Mouse (Mus musculus): ENCODE measurements at regions not wholly inside any gene's neighbourhood (a gene's known extent, or its start where the extent isn't known, plus 50 kb on each side); places are given as distances from the start of the nearest gene placed in this dataset.

- H3K4me1 ChIP-seq (ENCODE audit: control insufficient read depth, insufficient read depth, low read length) = peaks cover 5% of the 10 kb centered on the region
- TF ChIP-seq CTCF (IDR thresholded peaks at IDR 0.05; ENCODE audit: low read depth, low read length) (no peak), POLR2A (IDR thresholded peaks at IDR 0.05; ENCODE audit: extremely low read depth, insufficient read depth, low read length) (no peak)
- no peak overlapping the region for H3K4me3 ChIP-seq (ENCODE audit: insufficient read depth, low read depth, low read length)
- DNase-seq (ENCODE audit: extremely low read depth, low read depth, low spot score) = no peak
- H3K27me3 ChIP-seq (ENCODE audit: control insufficient read depth, insufficient read depth, low read length) = no peaks in the 10 kb centered on the region
- 94% methylated on average over 3 of the region's 3 CpGs for WGBS
- no peaks in the 10 kb centered on the region for H3K79me2 ChIP-seq (ENCODE audit: control insufficient read depth, insufficient read depth, low read length)
- no peaks in the 10 kb centered on the region for H3K36me3 ChIP-seq (ENCODE audit: control insufficient read depth, insufficient read depth, low read length)
- H3K27ac ChIP-seq (replicated peaks; ENCODE audit: insufficient read depth, low read depth, low read length) = no peak overlapping the region
- no peak overlapping the region for H3K9ac ChIP-seq (ENCODE audit: low read depth, low read length)
Observed at GRCm38 (mm10) chr15:62389431-62390105, 1455.4 kb downstream of the Gsdmc2 start.

GRCm38 (mm10) chr15:62382233-62382632 is 1459.4 kb upstream of the A1bg start:
- no peak for DNase-seq (ENCODE audit: extremely low read depth, low read depth, low spot score)
- WGBS = 81% methylated on average over 2 of the region's 2 CpGs
- Histone ChIP-seq H3K9ac (ENCODE audit: low read depth, low read length) (no peak overlapping the region), H3K4me1 (ENCODE audit: control insufficient read depth, insufficient read depth, low read length) (no peaks in the 10 kb centered on the region), H3K27ac (replicated peaks; ENCODE audit: insufficient read depth, low read depth, low read length) (no peak overlapping the region), H3K79me2 (ENCODE audit: control insufficient read depth, insufficient read depth, low read length) (no peaks in the 10 kb centered on the region), H3K4me3 (ENCODE audit: insufficient read depth, low read depth, low read length) (no peak overlapping the region), H3K27me3 (ENCODE audit: control insufficient read depth, insufficient read depth, low read length) (no peaks in the 10 kb centered on the region), H3K36me3 (ENCODE audit: control insufficient read depth, insufficient read depth, low read length) (no peaks in the 10 kb centered on the region)
- TF ChIP-seq CTCF (IDR thresholded peaks at IDR 0.05; ENCODE audit: low read depth, low read length) = no peak
- TF ChIP-seq POLR2A (IDR thresholded peaks at IDR 0.05; ENCODE audit: extremely low read depth, insufficient read depth, low read length) = no peak

- H3K27me3 ChIP-seq (ENCODE audit: control insufficient read depth, insufficient read depth, low read length) = no peaks in the 10 kb centered on the region
- H3K36me3 ChIP-seq (ENCODE audit: control insufficient read depth, insufficient read depth, low read length) = no peaks in the 10 kb centered on the region
- no peak for TF ChIP-seq POLR2A (IDR thresholded peaks at IDR 0.05; ENCODE audit: extremely low read depth, insufficient read depth, low read length)
- TF ChIP-seq CTCF (IDR thresholded peaks at IDR 0.05; ENCODE audit: low read depth, low read length) = no peak
- H3K9ac ChIP-seq (ENCODE audit: low read depth, low read length) = no peak overlapping the region
- H3K4me3 ChIP-seq (ENCODE audit: insufficient read depth, low read depth, low read length) = no peak overlapping the region
- DNase-seq (ENCODE audit: extremely low read depth, low read depth, low spot score) = no peak
- H3K27ac ChIP-seq (replicated peaks; ENCODE audit: insufficient read depth, low read depth, low read length) = no peak overlapping the region
- 93% methylated on average over 3 of the region's 3 CpGs for WGBS
- no peaks in the 10 kb centered on the region for H3K4me1 ChIP-seq (ENCODE audit: control insufficient read depth, insufficient read depth, low read length)
- H3K79me2 ChIP-seq (ENCODE audit: control insufficient read depth, insufficient read depth, low read length) = no peaks in the 10 kb centered on the region
Observed at GRCm38 (mm10) chr15:62374641-62375040, 1451.8 kb upstream of the A1bg start.

GRCm38 (mm10) chr15:62361171-62361570 is 1438.4 kb upstream of the A1bg start:
- Histone ChIP-seq H3K27me3 (ENCODE audit: control insufficient read depth, insufficient read depth, low read length) (no peaks in the 10 kb centered on the region), H3K36me3 (ENCODE audit: control insufficient read depth, insufficient read depth, low read length) (no peaks in the 10 kb centered on the region), H3K4me1 (ENCODE audit: control insufficient read depth, insufficient read depth, low read length) (no peaks in the 10 kb centered on the region), H3K27ac (replicated peaks; ENCODE audit: insufficient read depth, low read depth, low read length) (no peak overlapping the region), H3K9ac (ENCODE audit: low read depth, low read length) (no peak overlapping the region), H3K4me3 (ENCODE audit: insufficient read depth, low read depth, low read length) (no peak overlapping the region), H3K79me2 (ENCODE audit: control insufficient read depth, insufficient read depth, low read length) (no peaks in the 10 kb centered on the region)
- no peak for DNase-seq (ENCODE audit: extremely low read depth, low read depth, low spot score)
- TF ChIP-seq CTCF (IDR thresholded peaks at IDR 0.05; ENCODE audit: low read depth, low read length) = no peak
- TF ChIP-seq POLR2A (IDR thresholded peaks at IDR 0.05; ENCODE audit: extremely low read depth, insufficient read depth, low read length) = no peak

- 87% methylated on average over 8 of the region's 8 CpGs for WGBS
- Histone ChIP-seq H3K79me2 (ENCODE audit: control insufficient read depth, insufficient read depth, low read length) (no peaks in the 10 kb centered on the region), H3K4me3 (ENCODE audit: insufficient read depth, low read depth, low read length) (no peak overlapping the region), H3K36me3 (ENCODE audit: control insufficient read depth, insufficient read depth, low read length) (no peaks in the 10 kb centered on the region), H3K27ac (replicated peaks; ENCODE audit: insufficient read depth, low read depth, low read length) (no peak overlapping the region), H3K27me3 (ENCODE audit: control insufficient read depth, insufficient read depth, low read length) (no peaks in the 10 kb centered on the region), H3K4me1 (ENCODE audit: control insufficient read depth, insufficient read depth, low read length) (no peaks in the 10 kb centered on the region), H3K9ac (ENCODE audit: low read depth, low read length) (no peak overlapping the region)
- DNase-seq (ENCODE audit: extremely low read depth, low read depth, low spot score) = no peak
- TF ChIP-seq CTCF (IDR thresholded peaks at IDR 0.05; ENCODE audit: low read depth, low read length) (no peak), POLR2A (IDR thresholded peaks at IDR 0.05; ENCODE audit: extremely low read depth, insufficient read depth, low read length) (no peak)
Observed at GRCm38 (mm10) chr15:62358338-62359239, 1435.8 kb upstream of the A1bg start.

GRCm38 (mm10) chr15:62353786-62354185 is 1431.0 kb upstream of the A1bg start:
- Histone ChIP-seq H3K27me3 (ENCODE audit: control insufficient read depth, insufficient read depth, low read length) (no peaks in the 10 kb centered on the region), H3K4me1 (ENCODE audit: control insufficient read depth, insufficient read depth, low read length) (peaks cover 7% of the 10 kb centered on the region; the same call in 1 of the 2 replicates), H3K36me3 (ENCODE audit: control insufficient read depth, insufficient read depth, low read length) (no peaks in the 10 kb centered on the region), H3K9ac (ENCODE audit: low read depth, low read length) (no peak overlapping the region), H3K27ac (replicated peaks; ENCODE audit: insufficient read depth, low read depth, low read length) (no peak overlapping the region), H3K4me3 (ENCODE audit: insufficient read depth, low read depth, low read length) (no peak overlapping the region), H3K79me2 (ENCODE audit: control insufficient read depth, insufficient read depth, low read length) (no peaks in the 10 kb centered on the region)
- TF ChIP-seq POLR2A (IDR thresholded peaks at IDR 0.05; ENCODE audit: extremely low read depth, insufficient read depth, low read length) = no peak
- no peak for TF ChIP-seq CTCF (IDR thresholded peaks at IDR 0.05; ENCODE audit: low read depth, low read length)
- 61% methylated on average over 4 of the region's 4 CpGs for WGBS
- no peak for DNase-seq (ENCODE audit: extremely low read depth, low read depth, low spot score)
